Mouse (Mus musculus): ENCODE results near the gene Hspe1.
"Not testable (repeated sequence)": the region's sequence is repeated elsewhere in the genome, so short reads cannot be mapped to it uniquely, and the experiment has no call there.

GRCm38 (mm10) chr1:55058383-55058782 is 29.5 kb upstream of the Hspe1 start:
- TF ChIP-seq CTCF (IDR thresholded peaks at IDR 0.05; ENCODE audit: borderline replicate concordance, extremely low read depth, insufficient read depth, insufficient read length); POLR2A (IDR thresholded peaks at IDR 0.05; ENCODE audit: borderline replicate concordance, extremely low read depth, insufficient read depth, insufficient read length, poor library complexity, severe bottlenecking): not testable (repeated sequence)

Measured in brain, embryonic 14.5 days (tissue).